ENCODE assay signal across 7 mouse cellular contexts in genomic region chr5:30950451-30950850, GRCm38 (mm10). TPM values are rescaled to one million over a fixed set of nuclear protein-coding genes. Genes with fewer than 3 reads are reported as not detected.
DNase-seq lines count a peak whose midpoint lies in the region; ATAC-seq and TF ChIP-seq lines count a peak whose summit lies in the region.

No protein-coding gene starts in this region.

- no peak for ATAC-seq in megakaryocyte, adult 5-6 weeks (ENCODE audit: poor library complexity, severe bottlenecking)
- ATAC-seq in embryonic facial prominence, embryonic 14.5 days (ENCODE audit: low read depth), result no peak
- ATAC-seq in intestine, embryonic 16.5 days, result no peak

- no peak for DNase-seq in embryonic facial prominence, embryonic 14.5 days (ENCODE audit: low spot score)
- DNase-seq in left cerebral cortex, adult 18-20 months (ENCODE audit: low spot score in 2 of 2), result no peak
- no peak for DNase-seq in spleen, adult 12 weeks (ENCODE audit: low spot score)

- H3K36me3 ChIP-seq in megakaryocyte, embryonic 14.5 days (replicated peaks; ENCODE audit: low read length), result peaks cover 40% of the 10 kb centered on the region
- H3K36me3 ChIP-seq in embryonic facial prominence, embryonic 14.5 days (ENCODE audit: control insufficient read depth, insufficient read depth, low read length), result peaks cover 35% of the 10 kb centered on the region
- H3K36me3 ChIP-seq in intestine, embryonic 16.5 days (ENCODE audit: control insufficient read depth, insufficient read depth, low read length), result peaks cover 24% of the 10 kb centered on the region
- H3K36me3 ChIP-seq in small intestine, adult 2 months (ENCODE audit: control insufficient read depth, insufficient read depth, low read length), result peaks cover 34% of the 10 kb centered on the region

- H3K9me3 ChIP-seq in megakaryocyte, embryonic 14.5 days, result no peaks in the 10 kb centered on the region
- no peaks in the 10 kb centered on the region for H3K9me3 ChIP-seq in embryonic facial prominence, embryonic 14.5 days (ENCODE audit: control insufficient read depth, low read length)
- no peaks in the 10 kb centered on the region for H3K9me3 ChIP-seq in intestine, embryonic 16.5 days (ENCODE audit: control insufficient read depth, low read length)

- WGBS in embryonic facial prominence, embryonic 14.5 days, result 49% methylated on average over 4 of the region's 4 CpGs
- 50% methylated on average over 4 of the region's 4 CpGs for WGBS in intestine, embryonic 16.5 days
- WGBS in small intestine, adult 2 months, result 28% methylated on average over 4 of the region's 4 CpGs

- H3K27me3 ChIP-seq in megakaryocyte, embryonic 14.5 days (replicated peaks), result peaks cover 13% of the 10 kb centered on the region
- 0 out of 2 replicates have a peak, but pooled peaks cover 3% of the 10 kb centered on the region for H3K27me3 ChIP-seq in embryonic facial prominence, embryonic 14.5 days (replicated peaks; ENCODE audit: control insufficient read depth, insufficient read depth, low read length)
- no peaks in the 10 kb centered on the region for H3K27me3 ChIP-seq in intestine, embryonic 16.5 days (replicated peaks; ENCODE audit: control insufficient read depth, insufficient read depth, low read length)
- no peaks in the 10 kb centered on the region for H3K27me3 ChIP-seq in small intestine, adult 2 months (ENCODE audit: control insufficient read depth, insufficient read depth, low read length)

- H3K9ac ChIP-seq in embryonic facial prominence, embryonic 14.5 days (ENCODE audit: low read depth, low read length), result peak overlapping the region; percentile 60
- H3K9ac ChIP-seq in intestine, embryonic 16.5 days (ENCODE audit: low read depth, low read length), result peak overlapping the region; percentile 79

- TF ChIP-seq POLR2A in small intestine, adult 2 months (IDR thresholded peaks at IDR 0.05; ENCODE audit: low read depth, low read length), result no peak

- peak overlapping the region; percentile 89 for H3K4me2 ChIP-seq in embryonic facial prominence, embryonic 14.5 days (ENCODE audit: low read depth, low read length)
- peak overlapping the region; percentile 94 for H3K4me2 ChIP-seq in intestine, embryonic 16.5 days (ENCODE audit: low read depth, low read length)

- no peak for TF ChIP-seq CTCF in small intestine, adult 2 months (IDR thresholded peaks at IDR 0.05; ENCODE audit: extremely low read depth, insufficient read length, insufficient replicate concordance, low read depth, low read length)

- H3K4me3 ChIP-seq in megakaryocyte, embryonic 14.5 days (replicated peaks), result peak overlapping the region; percentile 96
- H3K4me3 ChIP-seq in embryonic facial prominence, embryonic 14.5 days (ENCODE audit: low read depth, low read length), result peak overlapping the region; percentile 55
- H3K4me3 ChIP-seq in intestine, embryonic 16.5 days (ENCODE audit: low read length), result peak overlapping the region; percentile 63
- peak overlapping the region; percentile 70 for H3K4me3 ChIP-seq in small intestine, adult 2 months (ENCODE audit: low read depth, low read length)

- H3K27ac ChIP-seq in embryonic facial prominence, embryonic 14.5 days (replicated peaks; ENCODE audit: low read depth, low read length), result peak overlapping the region; percentile 78
- peak overlapping the region; percentile 21 for H3K27ac ChIP-seq in intestine, embryonic 16.5 days (ENCODE audit: low read length)
- peak overlapping the region; percentile 76 for H3K27ac ChIP-seq in small intestine, adult 2 months (ENCODE audit: insufficient read depth, low read depth, low read length)

- H3K4me1 ChIP-seq in megakaryocyte, embryonic 14.5 days, result peaks cover 55% of the 10 kb centered on the region
- peaks cover 12% of the 10 kb centered on the region for H3K4me1 ChIP-seq in embryonic facial prominence, embryonic 14.5 days (ENCODE audit: control insufficient read depth, insufficient read depth, low read length)
- peaks cover 14% of the 10 kb centered on the region for H3K4me1 ChIP-seq in intestine, embryonic 16.5 days (ENCODE audit: control insufficient read depth, insufficient read depth, low read length)
- H3K4me1 ChIP-seq in small intestine, adult 2 months (ENCODE audit: control insufficient read depth, insufficient read depth, insufficient read length, low read length), result peaks cover 19% of the 10 kb centered on the region; the same call in 1 of the 2 replicates

RNA-seq across cellular contexts. Expression of gene Cgref1, which starts 5.1 kb away (rescaled TPM):
- polyA plus RNA-seq in megakaryocyte, embryonic 14.5 days (2012; ENCODE audit: insufficient read depth, low replicate concordance), result not detected in 2 replicates
- not detected in 2 replicates for total RNA-seq in megakaryocyte, adult 5-6 weeks (2015)
- not detected in 2 replicates for total RNA-seq in megakaryocyte, adult 5-6 weeks (2017)
- polyA plus RNA-seq in embryonic facial prominence, embryonic 14.5 days (2014; fragmentation: Nextera tagmentation; extraction: Ambion mirVana), result 30.9 and 51.1 TPM in 2 replicates
- polyA plus RNA-seq in intestine, embryonic 16.5 days (2015; fragmentation: Nextera tagmentation; extraction: Ambion mirVana), result 67.0 and 88.7 TPM in 2 replicates
- polyA plus RNA-seq in small intestine, adult 2 months (2012; rRNA removed), result 219 and 481 TPM in 2 replicates
- 10 to 100 TPM; 26.1 to 28.6 TPM for total RNA-seq in left cerebral cortex, adult 18-20 months (2021)

RNA-seq across cellular contexts. Expression of gene Preb, which starts 9.7 kb away (rescaled TPM):
- 43.7 and 59.1 TPM in 2 replicates for polyA plus RNA-seq in megakaryocyte, embryonic 14.5 days (2012; ENCODE audit: insufficient read depth, low replicate concordance)
- 66.3 and 72.1 TPM in 2 replicates for total RNA-seq in megakaryocyte, adult 5-6 weeks (2015)
- 45.8 and 57.3 TPM in 2 replicates for total RNA-seq in megakaryocyte, adult 5-6 weeks (2017)
- 85.3 and 91.2 TPM in 2 replicates for polyA plus RNA-seq in embryonic facial prominence, embryonic 14.5 days (2014; fragmentation: Nextera tagmentation; extraction: Ambion mirVana)
- polyA plus RNA-seq in intestine, embryonic 16.5 days (2015; fragmentation: Nextera tagmentation; extraction: Ambion mirVana), result 222 and 227 TPM in 2 replicates
- polyA plus RNA-seq in small intestine, adult 2 months (2012; rRNA removed), result 249 and 335 TPM in 2 replicates
- 100 to 1,000 TPM; 121 to 133 TPM for total RNA-seq in left cerebral cortex, adult 18-20 months (2021)

RNA-seq across cellular contexts. Expression of gene Tcf23, which starts 18.0 kb away (rescaled TPM):
- not detected in 2 replicates for polyA plus RNA-seq in megakaryocyte, embryonic 14.5 days (2012; ENCODE audit: insufficient read depth, low replicate concordance)
- total RNA-seq in megakaryocyte, adult 5-6 weeks (2015), result not detected in 2 replicates
- not detected in 2 replicates for total RNA-seq in megakaryocyte, adult 5-6 weeks (2017)
- 0.19 TPM in 1 of 2 replicates, not detected in the other for polyA plus RNA-seq in embryonic facial prominence, embryonic 14.5 days (2014; fragmentation: Nextera tagmentation; extraction: Ambion mirVana)
- 3.3 and 4.2 TPM in 2 replicates for polyA plus RNA-seq in intestine, embryonic 16.5 days (2015; fragmentation: Nextera tagmentation; extraction: Ambion mirVana)
- polyA plus RNA-seq in small intestine, adult 2 months (2012; rRNA removed), result 0.44 and 2.0 TPM in 2 replicates
- total RNA-seq in left cerebral cortex, adult 18-20 months (2021), result under 1 TPM; 0.14 to 0.16 TPM

RNA-seq across cellular contexts. Expression of gene Khk, which starts 29.2 kb away (rescaled TPM):
- 11.7 and 40.4 TPM in 2 replicates for polyA plus RNA-seq in megakaryocyte, embryonic 14.5 days (2012; ENCODE audit: insufficient read depth, low replicate concordance)
- 92.3 and 93.8 TPM in 2 replicates for total RNA-seq in megakaryocyte, adult 5-6 weeks (2015)
- 52.7 and 70.7 TPM in 2 replicates for total RNA-seq in megakaryocyte, adult 5-6 weeks (2017)
- 22.1 and 24.7 TPM in 2 replicates for polyA plus RNA-seq in embryonic facial prominence, embryonic 14.5 days (2014; fragmentation: Nextera tagmentation; extraction: Ambion mirVana)
- polyA plus RNA-seq in intestine, embryonic 16.5 days (2015; fragmentation: Nextera tagmentation; extraction: Ambion mirVana), result 26.9 and 32.5 TPM in 2 replicates
- 285 and 579 TPM in 2 replicates for polyA plus RNA-seq in small intestine, adult 2 months (2012; rRNA removed)
- total RNA-seq in left cerebral cortex, adult 18-20 months (2021), result 10 to 100 TPM; 15.8 to 19.3 TPM

RNA-seq across cellular contexts. Expression of gene Emilin1, which starts 37.2 kb away (rescaled TPM):
- 427 and 497 TPM in 2 replicates for polyA plus RNA-seq in megakaryocyte, embryonic 14.5 days (2012; ENCODE audit: insufficient read depth, low replicate concordance)
- total RNA-seq in megakaryocyte, adult 5-6 weeks (2015), result 20.2 and 20.3 TPM in 2 replicates
- 25.5 and 35.5 TPM in 2 replicates for total RNA-seq in megakaryocyte, adult 5-6 weeks (2017)
- polyA plus RNA-seq in embryonic facial prominence, embryonic 14.5 days (2014; fragmentation: Nextera tagmentation; extraction: Ambion mirVana), result 200 and 225 TPM in 2 replicates
- polyA plus RNA-seq in intestine, embryonic 16.5 days (2015; fragmentation: Nextera tagmentation; extraction: Ambion mirVana), result 173 and 177 TPM in 2 replicates
- 51.8 and 81.9 TPM in 2 replicates for polyA plus RNA-seq in small intestine, adult 2 months (2012; rRNA removed)
- 1 to 10 TPM; 2.6 to 3.6 TPM for total RNA-seq in left cerebral cortex, adult 18-20 months (2021)

Comparison
In these comparisons a context has a peak if more than half of its experiments do, and no peak if none do; other contexts are left out.
1. H3K27ac ChIP-seq: peak in every context shown above with its lines; median percentile 78 in embryonic facial prominence, embryonic 14.5 days; 76 in small intestine, adult 2 months; 21 in intestine, embryonic 16.5 days.
2. RNA of gene Cgref1, which starts 5.1 kb away (polyA plus RNA-seq): 219 to 481 TPM in small intestine, adult 2 months, 67.0 to 88.7 TPM in intestine, embryonic 16.5 days and 30.9 to 51.1 TPM in embryonic facial prominence, embryonic 14.5 days; not detected in megakaryocyte, embryonic 14.5 days; every median in the first group is over 10 times any median in the second.
3. Peak in every context shown above with its lines, with median percentiles within 50 percentile points of each other: H3K4me3 ChIP-seq.